Mouse (Mus musculus) spleen, adult 2 months (tissue): ENCODE data around the gene Mmrn2. TPM values are rescaled to one million over a fixed set of nuclear protein-coding genes. Genes with fewer than 3 reads are reported as not detected.

Source experiments
- DNase-seq, 2 experiments: peaks; one replicate each; pipeline versions ENCODE4 v3.0.0 to v3.0.0-alpha.2; 2012 to 2021; ENCODE audit warnings: low spot score in 2 of 2, low read depth in 1 of 2
- H3K27ac ChIP-seq: fragments of 200-500 bp; 2 replicates; pipeline ENCODE4 v1.5.1; 2012; ENCODE audit warnings: low read length, inconsistent platforms; ENCODE audit not compliant: insufficient read depth
- H3K27me3 ChIP-seq: fragments of 200-500 bp; 2 replicates; pipeline ENCODE4 v1.6.1; 2012; ENCODE audit warnings: mild to moderate bottlenecking, moderate library complexity, low read length, inconsistent platforms; ENCODE audit not compliant: control insufficient read depth, insufficient read depth
- H3K36me3 ChIP-seq: fragments of 200-500 bp; 2 replicates; pipeline ENCODE4 v1.6.1; 2012; ENCODE audit warnings: mild to moderate bottlenecking, low read length, inconsistent platforms; ENCODE audit not compliant: control insufficient read depth, insufficient read depth
- H3K4me1 ChIP-seq: fragments of 200-500 bp; 2 replicates; pipeline ENCODE4 v1.6.1; 2011; ENCODE audit warnings: inconsistent platforms; ENCODE audit not compliant: control insufficient read depth, insufficient read depth, insufficient read length
- H3K4me3 ChIP-seq: fragments of 200-500 bp; 2 replicates; pipeline ENCODE4 v1.5.1; 2011; ENCODE audit warnings: mild to moderate bottlenecking, inconsistent platforms; ENCODE audit not compliant: insufficient read depth, insufficient read length; ENCODE audit errors: extremely low read depth
- CTCF ChIP-seq: fragments of 200-500 bp; IDR thresholded peaks from 2 replicates; pipeline ENCODE4 v1.5.1; 2011; ENCODE audit warnings: mild to moderate bottlenecking, inconsistent platforms; ENCODE audit not compliant: insufficient read depth, insufficient read length, insufficient replicate concordance; ENCODE audit errors: extremely low read depth
- POLR2A ChIP-seq: fragments of 200-500 bp; IDR thresholded peaks from 2 replicates; pipeline ENCODE4 v1.6.1; 2011; ENCODE audit warnings: low read depth, low read length, inconsistent platforms
- WGBS: fragments of 180-500 bp; shearing (Covaris S2); methylation state at CpG from one replicate; pipeline ENCODE4 v1.1.7; 2018; 5-methylcytosine and 5-hydroxymethylcytosine counted together
- polyA plus RNA-seq: library from polyadenylated mRNA; depleted of rRNA; stranded (reverse); fragments of >200 nt; gene quantifications from 2 replicates; pipeline ENCODE4 v1.2.3, GENCODE M21; 2012; rRNA removed

Gene Mmrn2
- polyA plus RNA-seq, result 8.4 and 8.9 TPM in 2 replicates

- H3K27ac ChIP-seq, result 0 out of 2 replicates have a peak within 1 kb of the TSS, but pooled peaks have one; percentile 7
- H3K4me3 ChIP-seq, result no peak within 1 kb of the TSS
- no peaks in the 10 kb centered on the region for H3K36me3 ChIP-seq
- H3K4me1 ChIP-seq, result no peaks in the 10 kb centered on the region
- no peaks in the 10 kb centered on the region for H3K27me3 ChIP-seq
- TF ChIP-seq POLR2A (no peak), CTCF (no peak)
- no peak for DNase-seq
- 53% methylated on average over 13 of the region's 13 CpGs for WGBS
Observed at GRCm38 (mm10) chr14:34375415-34375904, at the start of gene Mmrn2. Gene Mmrn2, plus strand, starts transcription at chr14:34375465.

GRCm38 (mm10) chr14:34326606-34327005 lies 48.7 kb upstream of the Mmrn2 start:
- 89% methylated on average over 3 of the region's 3 CpGs for WGBS
- DNase-seq, result no peak
- H3K27ac ChIP-seq, result no peak overlapping the region
- no peaks in the 10 kb centered on the region for H3K27me3 ChIP-seq
- H3K36me3 ChIP-seq, result peaks cover 33% of the 10 kb centered on the region
- TF ChIP-seq CTCF, result no peak
- no peak for TF ChIP-seq POLR2A
- H3K4me1 ChIP-seq, result no peaks in the 10 kb centered on the region
- H3K4me3 ChIP-seq, result no peak overlapping the region

- peaks cover 36% of the 10 kb centered on the region for H3K36me3 ChIP-seq
- WGBS, result 83% methylated on average over 1 of the region's 1 CpGs
Observed at GRCm38 (mm10) chr14:34327618-34328017, 47.6 kb upstream of the Mmrn2 start.

GRCm38 (mm10) chr14:34330657-34331158 lies 44.6 kb upstream of the Mmrn2 start:
- Histone ChIP-seq H3K27me3 (no peaks in the 10 kb centered on the region), H3K4me1 (no peaks in the 10 kb centered on the region), H3K36me3 (peaks cover 44% of the 10 kb centered on the region), H3K27ac (no peak overlapping the region), H3K4me3 (no peak overlapping the region)
- no peak for TF ChIP-seq POLR2A
- no peak for TF ChIP-seq CTCF
- no peak for DNase-seq
- WGBS, result 93% methylated on average over 9 of the region's 9 CpGs

More at GRCm38 (mm10) chr14:34327618-34328017, 47.6 kb upstream of the Mmrn2 start:
- Histone ChIP-seq H3K27me3 (no peaks in the 10 kb centered on the region), H3K4me1 (no peaks in the 10 kb centered on the region), H3K27ac (no peak overlapping the region), H3K4me3 (no peak overlapping the region)
- no peak for TF ChIP-seq POLR2A
- TF ChIP-seq CTCF, result no peak
- no peak for DNase-seq

- H3K36me3 ChIP-seq, result peaks cover 49% of the 10 kb centered on the region
- 94% methylated on average over 3 of the region's 3 CpGs for whole genome bisulfite sequencing
Observed at GRCm38 (mm10) chr14:34331886-34332285, 43.4 kb upstream of the Mmrn2 start.

GRCm38 (mm10) chr14:34332476-34332875 lies 42.8 kb upstream of the Mmrn2 start:
- DNase-seq, result no peak
- Histone ChIP-seq H3K4me1 (no peaks in the 10 kb centered on the region), H3K36me3 (peaks cover 51% of the 10 kb centered on the region), H3K27ac (no peak overlapping the region), H3K4me3 (no peak overlapping the region), H3K27me3 (no peaks in the 10 kb centered on the region)
- TF ChIP-seq CTCF (no peak), POLR2A (no peak)
- 90% methylated on average over 5 of the region's 5 CpGs for WGBS

More at GRCm38 (mm10) chr14:34331886-34332285, 43.4 kb upstream of the Mmrn2 start:
- no peak for DNase-seq
- Histone ChIP-seq H3K27ac (no peak overlapping the region), H3K4me3 (no peak overlapping the region), H3K4me1 (no peaks in the 10 kb centered on the region), H3K27me3 (no peaks in the 10 kb centered on the region)
- TF ChIP-seq CTCF, result no peak
- no peak for TF ChIP-seq POLR2A

- Histone ChIP-seq H3K36me3 (peaks cover 50% of the 10 kb centered on the region), H3K27ac (no peak overlapping the region), H3K4me1 (no peaks in the 10 kb centered on the region), H3K27me3 (no peaks in the 10 kb centered on the region), H3K4me3 (no peak overlapping the region)
- no peak for DNase-seq
- no peak for TF ChIP-seq CTCF
- TF ChIP-seq POLR2A, result no peak
- 86% methylated on average over 1 of the region's 1 CpGs for WGBS
Observed at GRCm38 (mm10) chr14:34339446-34339845, 35.8 kb upstream of the Mmrn2 start.

GRCm38 (mm10) chr14:34341993-34342392 lies 33.3 kb upstream of the Mmrn2 start:
- no peak for TF ChIP-seq CTCF
- no peak for TF ChIP-seq POLR2A
- Histone ChIP-seq H3K27ac (no peak overlapping the region), H3K36me3 (peaks cover 38% of the 10 kb centered on the region), H3K4me1 (no peaks in the 10 kb centered on the region), H3K4me3 (no peak overlapping the region), H3K27me3 (no peaks in the 10 kb centered on the region)
- 88% methylated on average over 4 of the region's 4 CpGs for WGBS
- no peak for DNase-seq
